Mouse (Mus musculus): ENCODE measurements around the gene Isoc2b.

- no peak for TF ChIP-seq EP300 (IDR thresholded peaks at IDR 0.05; ENCODE audit: low read depth)
- no peak for TF ChIP-seq CTCF (IDR thresholded peaks at IDR 0.05; ENCODE audit: low read depth)
These were observed 32.3 kb upstream of the Isoc2b start for GRCm38 (mm10) chr7:4902404-4902803.

Data from liver, embryonic 14.5 days (tissue).